Mouse (Mus musculus) heart, embryonic 16.5 days (tissue): ENCODE data around the gene Oaz1. TPM values are rescaled to one million over a fixed set of nuclear protein-coding genes. Genes with fewer than 3 reads are reported as not detected.

Source experiments
- ATAC-seq: fragments of 200-750 bp; cut with Nextera tagmentation; replicated peaks from 2 replicates; pipeline ENCODE4 v1.8.0; 2017; ENCODE audit warnings: moderate number of reproducible peaks; ENCODE audit not compliant: insufficient read depth, low FRiP score; ENCODE audit errors: extremely low read depth
- H3K27ac ChIP-seq: fragments of 300-500 bp; sonication (generic); 2 replicates; pipeline ENCODE4 v1.5.1; 2014; ENCODE audit warnings: mild to moderate bottlenecking, low read length, control low read depth, moderate library complexity
- H3K27me3 ChIP-seq: fragments of 300-500 bp; sonication (generic); 2 replicates; pipeline ENCODE4 v1.6.1; 2014; ENCODE audit warnings: low read length, mixed read lengths; ENCODE audit not compliant: control insufficient read depth, insufficient read depth
- H3K36me3 ChIP-seq: fragments of 300-500 bp; sonication (generic); 2 replicates; pipeline ENCODE4 v1.6.1; 2014; ENCODE audit not compliant: control insufficient read depth, insufficient read depth
- H3K4me1 ChIP-seq: fragments of 300-500 bp; sonication (generic); 2 replicates; pipeline ENCODE4 v1.6.1; 2014; ENCODE audit warnings: low read length, mixed read lengths; ENCODE audit not compliant: control insufficient read depth, insufficient read depth
- H3K4me2 ChIP-seq: fragments of 300-500 bp; sonication (generic); 2 replicates; pipeline ENCODE4 v1.6.1; 2014; ENCODE audit warnings: low read depth, mild to moderate bottlenecking, control low read depth, low read length
- H3K4me3 ChIP-seq: fragments of 300-500 bp; sonication (generic); 2 replicates; pipeline ENCODE4 v1.5.1; 2014; ENCODE audit warnings: mild to moderate bottlenecking, control low read depth, low read length
- H3K9ac ChIP-seq: fragments of 300-500 bp; sonication (generic); 2 replicates; pipeline ENCODE4 v1.6.1; 2014; ENCODE audit warnings: low read length, control low read depth
- H3K9me3 ChIP-seq: fragments of 300-500 bp; sonication (generic); replicated peaks from 2 replicates; pipeline ENCODE4 v1.6.1; 2016; ENCODE audit warnings: low read length; ENCODE audit not compliant: control insufficient read depth
- WGBS: fragments of 180-500 bp; shearing (Covaris S2); extraction: QIAGEN DNeasy Blood & Tissue Kit; methylation state at CpG from one replicate; pipeline ENCODE4 v1.1.7; 2014; 5-methylcytosine and 5-hydroxymethylcytosine counted together
- polyA plus RNA-seq: library from polyadenylated mRNA; unstranded; fragments of >200 nt; fragmentation: Nextera tagmentation; extraction: Ambion mirVana; gene quantifications from 2 replicates; pipeline ENCODE4 v1.2.1, GENCODE M21; 2015

Oaz1 gene
- polyA plus RNA-seq, 1 experiment from 2014 or later, result 2,111 TPM

DNA sequence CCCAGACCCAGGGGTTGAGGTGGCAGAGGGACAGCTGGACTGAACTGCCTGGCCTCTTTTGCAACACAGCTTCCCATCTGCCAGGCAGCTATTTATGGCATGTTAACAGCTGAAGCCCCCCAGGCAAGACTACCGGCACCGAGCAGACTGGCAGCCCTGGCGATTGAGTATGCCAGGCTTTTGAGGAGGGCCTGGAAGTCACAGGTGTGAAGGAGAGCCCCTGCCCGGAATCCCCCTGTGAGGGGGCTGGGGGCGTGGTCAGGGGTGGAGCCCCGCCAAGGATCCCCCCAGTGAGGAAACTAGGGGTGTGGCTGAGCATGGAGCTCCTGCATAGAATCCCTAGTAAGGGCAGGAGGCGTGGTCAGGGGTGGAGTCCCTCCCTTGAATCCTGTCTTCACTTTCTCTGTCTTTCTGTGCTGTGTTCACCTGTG lies 10.5 kb downstream of the Oaz1 start:
- 39% methylated on average over 7 of the region's 7 CpGs for WGBS
- H3K27ac ChIP-seq, result no peak overlapping the region; the same call in none of the 2 replicates

DNA sequence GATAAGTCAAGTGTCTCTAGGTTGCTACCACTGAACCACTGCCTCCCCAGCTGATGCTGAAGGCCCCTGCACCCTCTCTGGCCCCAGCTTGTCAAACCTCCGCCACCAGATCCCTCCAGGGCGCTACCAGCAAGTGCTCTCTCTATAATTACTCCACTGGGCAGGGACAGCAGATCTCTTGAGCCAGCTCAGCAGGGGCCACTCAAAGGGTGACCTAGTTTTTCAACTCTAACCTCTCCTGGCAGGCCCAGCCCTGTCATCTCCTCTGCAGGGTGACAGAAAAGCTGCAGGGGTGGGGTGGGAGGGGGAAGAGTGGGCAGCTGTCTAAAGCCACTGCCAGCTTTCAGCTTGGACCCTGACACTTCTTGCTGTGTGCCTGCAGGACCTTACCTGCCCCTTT lies 11.4 kb downstream of the Oaz1 start:
- H3K4me1 ChIP-seq, result peaks cover 18% of the 10 kb centered on the region
- WGBS, result 12% methylated on average over 2 of the region's 2 CpGs
- H3K9me3 ChIP-seq, result no peaks in the 10 kb centered on the region
- 0 out of 2 replicates have a peak overlapping the region, but pooled peaks have one; percentile 3 for H3K9ac ChIP-seq
- no peak overlapping the region for H3K4me3 ChIP-seq
- peak; percentile 78 for ATAC-seq
- peak overlapping the region; percentile 71 for H3K27ac ChIP-seq
- H3K4me2 ChIP-seq, result 0 out of 2 replicates have a peak overlapping the region, but pooled peaks have one; percentile 10
- H3K27me3 ChIP-seq, result peaks cover 42% of the 10 kb centered on the region
- H3K36me3 ChIP-seq, result no peaks in the 10 kb centered on the region

More for the DNA sequence above, 10.5 kb downstream of the Oaz1 start:
- H3K4me2 ChIP-seq, result 0 out of 2 replicates have a peak overlapping the region, but pooled peaks have one; percentile 2
- no peaks in the 10 kb centered on the region for H3K9me3 ChIP-seq
- 0 out of 2 replicates have a peak overlapping the region, but pooled peaks have one; percentile 33 for H3K9ac ChIP-seq
- H3K36me3 ChIP-seq, result no peaks in the 10 kb centered on the region
- no peak for ATAC-seq
- peaks cover 18% of the 10 kb centered on the region for H3K4me1 ChIP-seq
- no peak overlapping the region for H3K4me3 ChIP-seq
- peaks cover 39% of the 10 kb centered on the region for H3K27me3 ChIP-seq

DNA sequence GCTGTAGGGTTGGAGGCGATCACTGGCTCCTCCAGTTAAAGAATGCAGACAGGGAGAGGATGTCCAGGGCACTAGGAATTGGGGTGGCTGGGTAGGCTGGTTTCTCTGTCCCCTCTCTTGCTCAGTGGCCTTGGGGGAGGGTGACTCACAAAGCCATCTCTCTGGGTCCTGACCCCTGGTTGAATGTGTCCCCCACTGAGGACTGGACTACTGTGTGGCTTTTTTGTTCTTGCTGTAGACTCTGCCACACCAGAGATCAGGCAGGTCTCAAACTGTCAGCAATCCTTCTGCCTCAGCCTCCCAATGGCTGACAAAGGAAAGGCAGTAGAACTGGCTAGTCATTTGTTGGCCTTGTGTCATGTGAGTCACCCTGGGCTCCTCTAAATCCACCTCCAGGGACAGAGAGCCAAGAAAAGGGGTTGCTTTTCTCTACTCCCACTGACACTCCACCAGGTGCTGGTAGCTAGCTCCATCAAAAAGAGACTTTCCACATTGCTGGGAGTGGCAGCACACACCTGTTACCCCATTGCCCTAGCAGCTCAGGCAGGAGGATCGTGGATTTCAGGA lies 12.0 kb downstream of the Oaz1 start:
- Histone ChIP-seq H3K4me1 (peaks cover 20% of the 10 kb centered on the region), H3K4me3 (no peak overlapping the region), H3K27me3 (peaks cover 45% of the 10 kb centered on the region), H3K9ac (0 out of 2 replicates have a peak overlapping the region, but pooled peaks have one; percentile 3), H3K36me3 (no peaks in the 10 kb centered on the region), H3K9me3 (no peaks in the 10 kb centered on the region), H3K4me2 (no peak overlapping the region), H3K27ac (peak overlapping the region; percentile 71)
- ATAC-seq, result no peak
- WGBS, result 58% methylated on average over 2 of the region's 2 CpGs

DNA sequence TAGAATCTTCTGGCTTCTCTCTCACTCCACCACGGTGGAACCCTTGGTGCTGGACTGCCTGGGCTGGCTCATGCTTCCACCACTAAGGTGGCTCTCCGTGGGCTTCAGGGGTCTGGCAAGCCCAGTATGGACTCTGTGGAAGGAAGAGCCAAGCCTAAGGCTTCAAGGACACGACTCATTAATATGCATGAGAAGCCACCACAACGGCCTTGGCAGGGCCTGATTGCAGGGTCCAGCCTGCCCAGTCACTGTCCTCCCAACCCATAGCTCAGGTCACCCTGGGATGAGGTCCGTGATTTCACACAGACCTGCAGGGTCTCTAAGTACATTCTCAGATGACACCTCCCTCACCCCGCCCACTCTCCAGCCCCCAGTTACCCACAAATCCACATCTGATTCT lies 13.4 kb downstream of the Oaz1 start:
- 64% methylated on average over 6 of the region's 6 CpGs for WGBS
- no peak overlapping the region for H3K27ac ChIP-seq
- peaks cover 43% of the 10 kb centered on the region for H3K27me3 ChIP-seq
- no peak for ATAC-seq
- H3K4me1 ChIP-seq, result peaks cover 22% of the 10 kb centered on the region
- no peak overlapping the region for H3K4me3 ChIP-seq
- H3K9me3 ChIP-seq, result no peaks in the 10 kb centered on the region
- no peak overlapping the region for H3K4me2 ChIP-seq
- no peak overlapping the region for H3K9ac ChIP-seq
- H3K36me3 ChIP-seq, result no peaks in the 10 kb centered on the region

DNA sequence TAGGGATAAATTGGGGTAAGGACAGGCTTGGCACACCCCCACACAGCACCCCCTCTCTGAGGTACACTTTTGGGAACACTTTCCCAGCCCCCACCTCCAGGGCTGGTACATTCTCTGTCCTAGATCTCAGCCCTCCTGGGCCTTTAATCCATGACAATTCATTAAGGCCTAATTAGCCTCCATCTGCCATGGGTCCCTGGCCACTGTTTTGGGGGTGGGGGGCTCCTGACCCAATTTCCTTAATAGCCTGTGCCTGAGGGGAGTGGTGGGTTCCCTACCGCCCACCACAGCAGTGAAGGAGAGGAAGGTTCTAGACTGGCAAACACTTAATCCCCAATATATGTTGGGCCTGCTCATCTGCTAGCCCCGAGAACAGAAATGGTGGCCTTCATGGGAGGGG lies 15.2 kb downstream of the Oaz1 start:
- WGBS, result 86% methylated on average over 2 of the region's 2 CpGs
- Histone ChIP-seq H3K9me3 (no peaks in the 10 kb centered on the region), H3K27me3 (peaks cover 26% of the 10 kb centered on the region), H3K4me1 (peaks cover 20% of the 10 kb centered on the region), H3K4me3 (no peak overlapping the region), H3K4me2 (no peak overlapping the region), H3K9ac (no peak overlapping the region), H3K27ac (no peak overlapping the region), H3K36me3 (no peaks in the 10 kb centered on the region)
- ATAC-seq, result no peak

DNA sequence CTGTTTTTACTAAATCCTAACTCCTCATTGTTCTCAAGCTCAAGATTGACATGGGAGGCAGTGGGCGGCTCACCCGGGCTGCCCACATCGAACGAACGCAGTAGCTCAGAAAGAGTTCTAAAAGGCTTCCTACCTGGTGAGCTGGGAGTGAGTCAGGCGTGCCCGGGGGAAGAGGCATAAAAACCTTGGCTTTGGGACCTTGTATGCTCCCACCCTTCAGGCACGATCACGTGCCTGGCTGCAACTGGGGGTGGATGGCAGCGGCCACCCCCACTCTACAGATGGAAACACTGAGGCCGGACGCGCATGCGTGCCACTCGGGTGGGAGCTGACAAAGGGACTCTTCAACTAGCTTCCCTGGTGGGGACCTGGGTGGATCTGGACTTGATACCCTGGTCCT lies 15.9 kb downstream of the Oaz1 start:
- no peak overlapping the region for H3K4me3 ChIP-seq
- no peaks in the 10 kb centered on the region for H3K9me3 ChIP-seq
- H3K36me3 ChIP-seq, result no peaks in the 10 kb centered on the region
- ATAC-seq, result no peak
- 80% methylated on average over 15 of the region's 15 CpGs for WGBS
- H3K4me2 ChIP-seq, result no peak overlapping the region
- no peak overlapping the region for H3K27ac ChIP-seq
- H3K27me3 ChIP-seq, result peaks cover 26% of the 10 kb centered on the region
- H3K4me1 ChIP-seq, result peaks cover 14% of the 10 kb centered on the region
- no peak overlapping the region for H3K9ac ChIP-seq

DNA sequence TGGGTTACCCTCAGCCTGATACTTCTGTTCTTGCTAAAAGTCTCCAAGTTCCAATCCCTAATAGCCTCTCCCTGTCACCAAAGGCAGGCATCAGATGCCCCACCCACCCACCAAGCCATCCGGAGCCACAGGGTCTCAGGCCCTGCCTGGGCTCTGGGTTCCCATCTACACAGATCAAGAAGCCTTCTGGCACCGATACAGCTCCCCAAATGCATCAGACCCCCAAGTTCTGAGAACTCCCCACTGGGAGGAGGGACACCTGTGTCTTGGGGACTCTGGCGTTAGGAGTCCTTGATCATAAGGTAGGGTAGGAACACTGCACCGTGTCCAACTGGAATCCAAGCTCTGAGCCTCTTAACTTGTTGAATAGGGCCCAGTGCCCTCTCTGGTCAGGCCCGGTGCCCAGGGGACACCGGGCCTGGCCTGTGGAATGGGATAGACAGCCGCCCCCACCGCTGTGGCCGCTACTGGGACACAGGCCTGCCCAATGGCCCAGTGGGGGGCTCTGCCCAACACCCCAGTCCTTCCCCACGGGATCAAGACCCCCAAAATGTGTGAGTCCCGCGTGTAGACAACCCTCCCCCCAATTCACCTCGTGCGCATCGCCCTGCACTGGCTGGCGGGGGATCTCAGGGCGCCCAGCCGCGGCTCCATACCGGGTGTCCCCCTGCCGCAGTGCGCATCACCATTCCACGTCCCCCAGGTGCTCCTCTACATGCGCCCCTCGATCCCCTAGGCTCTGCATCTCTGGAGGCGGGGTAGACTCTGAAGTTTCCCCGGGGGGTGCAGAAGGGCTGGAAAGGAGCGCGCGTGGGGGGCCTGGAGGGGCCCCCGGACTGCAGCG lies 16.9 kb downstream of the Oaz1 start:
- H3K9ac ChIP-seq, result peak overlapping the region; percentile 57
- peak overlapping the region; percentile 79 for H3K4me2 ChIP-seq
- H3K27ac ChIP-seq, result no peak overlapping the region
- no peaks in the 10 kb centered on the region for H3K36me3 ChIP-seq
- no peaks in the 10 kb centered on the region for H3K9me3 ChIP-seq
- ATAC-seq, result no peak
- 10% methylated on average over 32 of the region's 32 CpGs for WGBS
- peaks cover 7% of the 10 kb centered on the region for H3K4me1 ChIP-seq
- peak overlapping the region; percentile 54 for H3K4me3 ChIP-seq
- peaks cover 26% of the 10 kb centered on the region for H3K27me3 ChIP-seq

DNA sequence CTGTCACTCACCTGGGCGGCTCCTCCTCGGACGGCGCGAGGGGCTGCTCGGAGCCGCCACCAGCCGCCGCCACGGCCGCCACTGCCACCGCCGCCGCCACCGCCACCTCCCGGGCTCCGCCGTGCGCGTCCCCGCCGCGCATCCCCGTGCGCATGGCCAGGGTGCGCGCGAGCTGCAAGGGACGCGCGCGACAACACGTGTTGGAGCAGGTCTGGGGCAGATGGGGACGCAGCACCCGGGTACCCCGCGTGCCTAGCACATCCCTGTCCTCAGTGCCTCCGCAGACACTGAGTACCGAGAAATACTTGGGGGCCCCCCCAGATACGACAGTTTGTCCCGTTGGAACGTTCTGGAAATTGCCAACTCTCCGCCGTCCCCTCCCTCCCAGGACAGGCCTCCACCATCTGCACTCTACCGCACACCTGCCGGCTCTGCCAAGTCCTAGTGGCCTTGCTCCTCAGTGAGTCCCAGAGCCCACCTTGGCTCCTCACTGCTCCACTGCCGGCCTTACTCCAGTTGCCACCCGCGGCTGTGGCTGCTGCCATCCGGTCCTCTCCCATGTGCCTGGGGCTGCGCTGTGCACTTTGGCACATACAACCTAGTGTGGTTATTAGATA lies 17.6 kb downstream of the Oaz1 start, which contains the start of gene Lingo3:
Gene Lingo3 (minus strand): TSS at position 109 of the 617 bp plus-strand sequence.
- H3K4me2 ChIP-seq, result peak within 1 kb of the TSS; percentile 79
- H3K4me1 ChIP-seq, result peaks cover 12% of the 10 kb centered on the region
- WGBS, result 6% methylated on average over 48 of the region's 51 CpGs
- peaks cover 26% of the 10 kb centered on the region for H3K27me3 ChIP-seq
- H3K27ac ChIP-seq, result no peak within 1 kb of the TSS
- peak within 1 kb of the TSS; percentile 57 for H3K9ac ChIP-seq
- H3K4me3 ChIP-seq, result peak within 1 kb of the TSS; percentile 54
- no peaks in the 10 kb centered on the region for H3K36me3 ChIP-seq
- no peaks in the 10 kb centered on the region for H3K9me3 ChIP-seq
- ATAC-seq, result no peak
